Mouse (Mus musculus) thymus, postnatal 0 days (tissue): ENCODE results near the gene Ppp1r9a. TPM values are rescaled to one million over a fixed set of nuclear protein-coding genes. Genes with fewer than 3 reads are reported as not detected.

Experiments
- DNase-seq: peaks from one replicate; pipeline ENCODE4 v3.0.0-alpha.2; 2015; ENCODE audit warnings: low spot score
- polyA plus RNA-seq: library from polyadenylated mRNA; unstranded; fragments of >200 nt; fragmentation: Nextera tagmentation; extraction: Ambion mirVana; gene quantifications from 2 replicates; pipeline ENCODE4 v1.2.1, GENCODE M21; 2015

Gene Ppp1r9a
- polyA plus RNA-seq, 1 experiment from 2014 or later, result 0.91 TPM

- DNase-seq, result no peak
Observed at GRCm38 (mm10) chr6:5005491-5006275, 103.0 kb downstream of the Ppp1r9a start.

GRCm38 (mm10) chr6:5006283-5006946 lies 103.7 kb downstream of the Ppp1r9a start:
- DNase-seq, result no peak

GRCm38 (mm10) chr6:5008166-5008565 lies 105.4 kb downstream of the Ppp1r9a start:
- DNase-seq, result no peak

- no peak for DNase-seq
Observed at GRCm38 (mm10) chr6:5008603-5009002, 105.9 kb downstream of the Ppp1r9a start.

- DNase-seq, result no peak
Observed at GRCm38 (mm10) chr6:5010553-5011416, 108.1 kb downstream of the Ppp1r9a start.

- DNase-seq, result no peak
Observed at GRCm38 (mm10) chr6:5012794-5013193, 110.1 kb downstream of the Ppp1r9a start.

- no peak for DNase-seq
Observed at GRCm38 (mm10) chr6:5014567-5014966, 111.8 kb downstream of the Ppp1r9a start.

GRCm38 (mm10) chr6:5015173-5015572 lies 112.5 kb downstream of the Ppp1r9a start:
- DNase-seq, result no peak

- no peak for DNase-seq
Observed at GRCm38 (mm10) chr6:5017945-5018511, 115.3 kb downstream of the Ppp1r9a start.

GRCm38 (mm10) chr6:5019208-5019607 lies 116.5 kb downstream of the Ppp1r9a start:
- no peak for DNase-seq

- DNase-seq, result no peak
Observed at GRCm38 (mm10) chr6:5019969-5020368, 117.3 kb downstream of the Ppp1r9a start.

- DNase-seq, result no peak
Observed at GRCm38 (mm10) chr6:5020510-5020909, 117.8 kb downstream of the Ppp1r9a start.

- no peak for DNase-seq
Observed at GRCm38 (mm10) chr6:5022677-5023076, 120.0 kb downstream of the Ppp1r9a start.

- DNase-seq, result no peak
Observed at GRCm38 (mm10) chr6:5024893-5025292, 122.2 kb downstream of the Ppp1r9a start.

GRCm38 (mm10) chr6:5026772-5027171 lies 124.1 kb downstream of the Ppp1r9a start:
- no peak for DNase-seq

- no peak for DNase-seq
Observed at GRCm38 (mm10) chr6:5027213-5027612, 124.5 kb downstream of the Ppp1r9a start.

- no peak for DNase-seq
Observed at GRCm38 (mm10) chr6:5027801-5028200, 125.1 kb downstream of the Ppp1r9a start.

GRCm38 (mm10) chr6:5029205-5029927 lies 126.6 kb downstream of the Ppp1r9a start:
- no peak for DNase-seq

GRCm38 (mm10) chr6:5029956-5030355 lies 127.2 kb downstream of the Ppp1r9a start:
- DNase-seq, result no peak

GRCm38 (mm10) chr6:5032986-5033633 lies 130.4 kb downstream of the Ppp1r9a start:
- DNase-seq, result no peak
